Mouse (Mus musculus): Measurements from ENCODE around the gene Ube2i.

The Ube2i gene

GRCm38 (mm10) chr17:25219492-25220295 lies 54.7 kb downstream of the Ube2i start:
- DNase-seq (ENCODE audit: low spot score in 2 of 2) = no peak

- no peak for DNase-seq (ENCODE audit: low spot score in 2 of 2)
Measured at GRCm38 (mm10) chr17:25218967-25219366, 55.5 kb downstream of the Ube2i start.

- no peak for DNase-seq (ENCODE audit: low spot score in 2 of 2)
Measured at GRCm38 (mm10) chr17:25215431-25215830, 59.0 kb downstream of the Ube2i start.

Data from spleen, postnatal 4 days (tissue).